ENCODE assay signal across 13 mouse cellular contexts in genomic region chr4:107003786-107004185, GRCm38 (mm10).
"Had no signal": no experiment of that assay in that cellular context is flagged by ENCODE, and none has a peak within 500 bp of the region (broad histone marks: within the 10 kb centered on the region; RNA-seq: fewer than 3 reads in every experiment).

No protein-coding gene starts in this region.

- H3K4me3 ChIP-seq: layer of hippocampus, adult 2 months; limb, embryonic 12.5 days; midbrain, embryonic 15.5 days; neural tube, embryonic 15.5 days had no signal

- H3K27me3 ChIP-seq: limb, embryonic 12.5 days; midbrain, embryonic 15.5 days; neural tube, embryonic 15.5 days had no signal

- H3K9me3 ChIP-seq: limb, embryonic 12.5 days; midbrain, embryonic 15.5 days; neural tube, embryonic 15.5 days had no signal

- H3K36me3 ChIP-seq: midbrain, embryonic 15.5 days; neural tube, embryonic 15.5 days had no signal

- H3K4me2 ChIP-seq: limb, embryonic 12.5 days; midbrain, embryonic 15.5 days; neural tube, embryonic 15.5 days had no signal

- ATAC-seq: lung, postnatal 0 days; midbrain, embryonic 15.5 days had no signal

- H3K9ac ChIP-seq: limb, embryonic 12.5 days; midbrain, embryonic 15.5 days; neural tube, embryonic 15.5 days had no signal

- H3K27ac ChIP-seq: limb, embryonic 12.5 days; midbrain, embryonic 15.5 days; neural tube, embryonic 15.5 days had no signal

- DNase-seq: kidney, adult 18-20 months; kidney, postnatal 10 days; kidney, postnatal 4 days; lung, adult 2 months; lung, postnatal 36 days; right cerebral cortex, adult 18-20 months; right cerebral cortex, postnatal 25 days; thymus, postnatal 36 days had no signal
